Mouse (Mus musculus): ENCODE results near the gene Gbe1.

GRCm38 (mm10) chr16:70523566-70523965 is 209.8 kb downstream of the Gbe1 start:
- TF ChIP-seq CTCF (IDR thresholded peaks at IDR 0.05; ENCODE audit: control insufficient read depth, insufficient read depth, insufficient replicate concordance, low read depth, low read length) (no peak), POLR2A (IDR thresholded peaks at IDR 0.05; ENCODE audit: control insufficient read depth, low read depth, low read length) (no peak)
